Mouse (Mus musculus) intestine, embryonic 16.5 days (tissue): ENCODE data around the gene Abcc4. TPM values are rescaled to one million over a fixed set of nuclear protein-coding genes. Genes with fewer than 3 reads are reported as not detected.
A peak's percentile ranks its signal among the peaks of the same experiment; 100 is the strongest.

Source experiments
- ATAC-seq: fragments of 200-750 bp; cut with Nextera tagmentation; 2 replicates; pipeline ENCODE4 v1.8.0; 2017; ENCODE audit warnings: moderate TSS enrichment, moderate library complexity
- H3K27ac ChIP-seq: fragments of 300-500 bp; sonication (generic); 2 replicates; pipeline ENCODE4 v1.5.1; 2014; ENCODE audit warnings: mild to moderate bottlenecking, low read length
- H3K27me3 ChIP-seq: fragments of 300-500 bp; sonication (generic); replicated peaks from 2 replicates; pipeline ENCODE4 v1.6.1; 2014; ENCODE audit warnings: low read length, control low read depth, mixed read lengths; ENCODE audit not compliant: control insufficient read depth, insufficient read depth
- H3K36me3 ChIP-seq: fragments of 300-500 bp; sonication (generic); 2 replicates; pipeline ENCODE4 v1.6.1; 2014; ENCODE audit warnings: low read length, control low read depth; ENCODE audit not compliant: control insufficient read depth, insufficient read depth
- H3K4me1 ChIP-seq: fragments of 300-500 bp; sonication (generic); 2 replicates; pipeline ENCODE4 v1.6.1; 2014; ENCODE audit warnings: low read length, control low read depth, mixed read lengths; ENCODE audit not compliant: control insufficient read depth, insufficient read depth
- H3K4me2 ChIP-seq: fragments of 300-500 bp; sonication (generic); 2 replicates; pipeline ENCODE4 v1.6.1; 2014; ENCODE audit warnings: low read depth, low read length, control low read depth
- H3K4me3 ChIP-seq: fragments of 300-500 bp; sonication (generic); 2 replicates; pipeline ENCODE4 v1.5.1; 2014; ENCODE audit warnings: mild to moderate bottlenecking, low read length
- H3K9ac ChIP-seq: fragments of 300-500 bp; sonication (generic); 2 replicates; pipeline ENCODE4 v1.6.1; 2014; ENCODE audit warnings: low read depth, low read length
- H3K9me3 ChIP-seq: fragments of 300-500 bp; sonication (generic); 2 replicates; pipeline ENCODE4 v1.6.1; 2016; ENCODE audit warnings: low read length, control low read depth; ENCODE audit not compliant: control insufficient read depth
- WGBS: fragments of 180-500 bp; shearing (Covaris S2); extraction: QIAGEN DNeasy Blood & Tissue Kit; methylation state at CpG from one replicate; pipeline ENCODE4 v1.1.7; 2014; 5-methylcytosine and 5-hydroxymethylcytosine counted together
- polyA plus RNA-seq: library from polyadenylated mRNA; unstranded; fragments of >200 nt; fragmentation: Nextera tagmentation; extraction: Ambion mirVana; gene quantifications from 2 replicates; pipeline ENCODE4 v1.2.1, GENCODE M21; 2015

Abcc4 gene
- polyA plus RNA-seq, 1 experiment from 2014 or later, result 1.8 TPM

- 77% methylated on average over 16 of the region's 16 CpGs for WGBS
- no peak for ATAC-seq
- H3K27ac ChIP-seq, result no peak overlapping the region
Observed at GRCm38 (mm10) chr14:118608816-118609465, 97.1 kb downstream of the Abcc4 start.

GRCm38 (mm10) chr14:118608317-118608716, 97.7 kb downstream of the Abcc4 start:
- no peaks in the 10 kb centered on the region for H3K4me1 ChIP-seq
- no peaks in the 10 kb centered on the region for H3K27me3 ChIP-seq

More at GRCm38 (mm10) chr14:118608816-118609465, 97.1 kb downstream of the Abcc4 start:
- no peak overlapping the region for H3K4me3 ChIP-seq
- no peaks in the 10 kb centered on the region for H3K27me3 ChIP-seq
- H3K4me1 ChIP-seq, result no peaks in the 10 kb centered on the region
- H3K4me2 ChIP-seq, result no peak overlapping the region
- no peaks in the 10 kb centered on the region for H3K9me3 ChIP-seq
- no peak overlapping the region for H3K9ac ChIP-seq
- H3K36me3 ChIP-seq, result no peaks in the 10 kb centered on the region; the same call in 1 of the 2 replicates

GRCm38 (mm10) chr14:118606476-118606875, 99.5 kb downstream of the Abcc4 start:
- Histone ChIP-seq H3K4me1 (no peaks in the 10 kb centered on the region), H3K9me3 (no peaks in the 10 kb centered on the region), H3K36me3 (no peaks in the 10 kb centered on the region; the same call in 1 of the 2 replicates), H3K9ac (no peak overlapping the region), H3K4me2 (no peak overlapping the region), H3K27me3 (no peaks in the 10 kb centered on the region), H3K4me3 (no peak overlapping the region), H3K27ac (no peak overlapping the region)
- WGBS, result 87% methylated on average over 9 of the region's 9 CpGs
- no peak for ATAC-seq

More at GRCm38 (mm10) chr14:118608317-118608716, 97.7 kb downstream of the Abcc4 start:
- no peaks in the 10 kb centered on the region; the same call in 1 of the 2 replicates for H3K36me3 ChIP-seq
- H3K9me3 ChIP-seq, result no peaks in the 10 kb centered on the region
- 88% methylated on average over 7 of the region's 7 CpGs for WGBS
- no peak overlapping the region for H3K9ac ChIP-seq
- ATAC-seq, result no peak
- H3K4me3 ChIP-seq, result no peak overlapping the region
- H3K4me2 ChIP-seq, result no peak overlapping the region
- no peak overlapping the region for H3K27ac ChIP-seq

- Histone ChIP-seq H3K4me1 (no peaks in the 10 kb centered on the region), H3K9ac (no peak overlapping the region), H3K27me3 (no peaks in the 10 kb centered on the region), H3K9me3 (no peaks in the 10 kb centered on the region), H3K36me3 (no peaks in the 10 kb centered on the region), H3K4me2 (no peak overlapping the region), H3K27ac (no peak overlapping the region), H3K4me3 (no peak overlapping the region)
- 98% methylated on average over 2 of the region's 2 CpGs for WGBS
- no peak for ATAC-seq
Observed at GRCm38 (mm10) chr14:118604903-118605302, 101.1 kb downstream of the Abcc4 start.

DNA sequence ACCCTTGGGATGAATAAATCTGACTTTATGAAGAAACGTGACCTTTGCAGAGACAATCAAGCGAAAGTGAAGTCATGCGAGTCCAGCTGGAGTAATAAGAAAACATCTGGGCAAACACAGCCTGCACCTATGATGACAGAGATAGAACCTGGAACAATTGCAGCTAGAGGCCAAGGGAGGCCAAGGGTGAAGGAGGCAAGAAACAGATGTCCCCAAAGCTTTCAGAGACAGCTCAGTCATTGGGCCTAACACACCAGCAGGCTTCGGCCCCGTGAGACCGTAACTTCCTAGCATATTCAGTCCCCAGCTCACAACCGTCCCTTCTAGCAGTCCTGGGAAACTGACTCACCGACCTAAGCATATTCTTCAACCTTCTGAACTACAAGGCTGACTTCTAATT, 104.0 kb downstream of the Abcc4 start:
- WGBS, result 73% methylated on average over 8 of the region's 8 CpGs
- Histone ChIP-seq H3K4me2 (no peak overlapping the region), H3K9me3 (no peaks in the 10 kb centered on the region), H3K9ac (no peak overlapping the region), H3K4me1 (no peaks in the 10 kb centered on the region), H3K4me3 (no peak overlapping the region), H3K27me3 (no peaks in the 10 kb centered on the region), H3K27ac (no peak overlapping the region), H3K36me3 (no peaks in the 10 kb centered on the region)
- no peak for ATAC-seq

DNA sequence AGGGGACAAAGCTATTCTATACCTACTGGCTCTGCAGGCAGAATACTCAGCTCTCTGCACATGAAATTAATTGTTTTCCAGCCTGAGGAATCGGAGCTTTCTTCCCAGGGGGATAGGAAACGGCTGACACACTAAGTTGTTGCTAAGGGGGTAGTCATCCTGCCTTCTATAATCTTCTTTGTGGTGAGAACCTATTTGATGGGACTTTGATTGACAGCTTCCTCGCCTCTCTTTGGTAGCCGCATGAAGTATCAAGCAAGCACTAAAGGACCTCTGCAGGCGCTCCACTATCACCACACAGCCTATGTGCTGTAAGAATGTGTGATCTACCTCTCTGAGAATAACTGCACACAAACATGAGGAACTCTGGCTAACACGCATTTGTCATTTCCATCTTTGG, 105.3 kb downstream of the Abcc4 start:
- Histone ChIP-seq H3K4me3 (no peak overlapping the region), H3K4me2 (no peak overlapping the region), H3K27me3 (no peaks in the 10 kb centered on the region), H3K9ac (no peak overlapping the region), H3K9me3 (no peaks in the 10 kb centered on the region), H3K27ac (no peak overlapping the region), H3K4me1 (no peaks in the 10 kb centered on the region), H3K36me3 (no peaks in the 10 kb centered on the region)
- 69% methylated on average over 6 of the region's 6 CpGs for WGBS
- no peak for ATAC-seq

DNA sequence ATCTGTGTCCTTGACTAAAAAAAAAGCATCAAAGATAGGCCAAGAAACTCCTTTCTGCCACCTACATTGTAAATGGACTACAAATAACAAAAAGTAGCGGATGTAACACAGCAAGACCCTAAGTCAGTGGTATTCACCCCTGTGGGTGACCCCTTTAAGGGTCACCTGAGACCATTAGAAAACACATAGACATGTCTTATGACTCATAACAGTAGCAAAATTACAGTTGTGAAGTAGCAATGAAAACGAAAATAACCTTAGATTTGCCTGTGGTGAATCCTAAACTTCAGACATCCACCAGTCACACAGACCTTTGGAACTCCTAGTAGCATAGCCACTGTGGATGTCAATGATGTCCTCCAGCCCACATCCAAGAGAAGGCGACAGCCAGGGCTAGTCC, 107.3 kb downstream of the Abcc4 start:
- WGBS, result 89% methylated on average over 3 of the region's 3 CpGs
- no peak overlapping the region for H3K4me2 ChIP-seq
- no peaks in the 10 kb centered on the region for H3K9me3 ChIP-seq
- H3K4me1 ChIP-seq, result no peaks in the 10 kb centered on the region
- ATAC-seq, result no peak
- no peaks in the 10 kb centered on the region for H3K36me3 ChIP-seq
- H3K9ac ChIP-seq, result no peak overlapping the region
- no peak overlapping the region for H3K4me3 ChIP-seq
- H3K27ac ChIP-seq, result no peak overlapping the region
- H3K27me3 ChIP-seq, result no peaks in the 10 kb centered on the region

- H3K4me1 ChIP-seq, result no peaks in the 10 kb centered on the region
- no peak for ATAC-seq
Observed at GRCm38 (mm10) chr14:118594463-118594862, 111.6 kb downstream of the Abcc4 start.

DNA sequence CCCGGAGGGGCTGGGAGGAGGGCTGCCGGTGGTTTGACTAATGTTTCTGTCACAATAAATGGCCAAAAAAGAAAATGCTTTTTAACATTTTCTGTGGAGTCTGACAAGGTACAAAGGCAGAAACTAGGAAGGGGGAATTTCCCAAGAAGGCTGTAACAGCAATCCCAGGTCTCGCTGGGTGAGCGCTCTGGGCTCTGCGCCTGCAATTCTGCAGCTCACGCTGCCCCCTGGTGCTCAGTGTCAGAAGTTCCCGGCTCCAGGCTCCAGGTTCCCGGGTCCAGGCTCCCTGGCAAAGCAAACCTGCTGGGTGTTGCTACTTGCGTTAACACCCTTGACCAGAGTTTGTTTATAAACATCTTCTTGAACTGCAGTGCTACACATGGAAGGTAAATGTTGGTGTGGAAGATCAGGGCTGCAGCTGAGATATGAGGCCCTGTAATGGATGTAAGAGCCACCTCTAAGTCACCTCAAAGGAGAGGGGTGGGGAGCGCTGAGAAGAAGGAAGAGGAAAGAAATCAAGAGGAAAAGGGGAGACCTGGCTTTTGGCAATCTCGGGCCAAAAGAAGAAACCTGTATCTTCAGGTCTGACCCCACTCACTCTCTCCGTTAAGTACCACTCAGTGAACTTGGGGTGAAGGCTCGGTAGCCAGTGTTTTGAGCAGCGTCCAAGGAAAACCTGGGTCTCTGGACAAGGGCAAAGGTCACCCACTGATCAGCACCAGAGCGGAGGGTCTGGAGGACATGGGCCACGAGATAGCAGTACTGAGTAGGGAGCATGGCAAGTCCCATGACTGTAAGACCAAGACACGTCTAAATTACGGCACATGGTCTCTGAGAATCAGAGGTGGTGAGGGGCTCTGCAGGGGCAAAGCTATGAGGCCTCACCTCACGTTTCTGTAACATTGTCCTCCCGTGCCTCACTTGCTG, 114.3 kb downstream of the Abcc4 start:
- H3K36me3 ChIP-seq, result no peaks in the 10 kb centered on the region
- no peak overlapping the region for H3K9ac ChIP-seq
- H3K4me2 ChIP-seq, result no peak overlapping the region
- H3K4me1 ChIP-seq, result no peaks in the 10 kb centered on the region
- H3K4me3 ChIP-seq, result no peak overlapping the region
- H3K9me3 ChIP-seq, result no peaks in the 10 kb centered on the region
- WGBS, result 50% methylated on average over 20 of the region's 20 CpGs
- no peak overlapping the region for H3K27ac ChIP-seq
- peak; percentile 77 for ATAC-seq
- no peaks in the 10 kb centered on the region for H3K27me3 ChIP-seq

More at GRCm38 (mm10) chr14:118594463-118594862, 111.6 kb downstream of the Abcc4 start:
- Histone ChIP-seq H3K27me3 (no peaks in the 10 kb centered on the region), H3K4me2 (no peak overlapping the region), H3K4me3 (no peak overlapping the region), H3K27ac (no peak overlapping the region), H3K9me3 (no peaks in the 10 kb centered on the region), H3K36me3 (no peaks in the 10 kb centered on the region), H3K9ac (no peak overlapping the region)
- 78% methylated on average over 13 of the region's 13 CpGs for WGBS
